Mouse (Mus musculus) spleen, adult 2 months (tissue): ENCODE data around the gene Farp1.

Experiments used
- CTCF ChIP-seq: fragments of 200-500 bp; IDR thresholded peaks from 2 replicates; pipeline ENCODE4 v1.5.1; 2011; ENCODE audit warnings: mild to moderate bottlenecking, inconsistent platforms; ENCODE audit not compliant: insufficient read depth, insufficient read length, insufficient replicate concordance; ENCODE audit errors: extremely low read depth
- POLR2A ChIP-seq: fragments of 200-500 bp; IDR thresholded peaks from 2 replicates; pipeline ENCODE4 v1.6.1; 2011; ENCODE audit warnings: low read depth, low read length, inconsistent platforms

DNA sequence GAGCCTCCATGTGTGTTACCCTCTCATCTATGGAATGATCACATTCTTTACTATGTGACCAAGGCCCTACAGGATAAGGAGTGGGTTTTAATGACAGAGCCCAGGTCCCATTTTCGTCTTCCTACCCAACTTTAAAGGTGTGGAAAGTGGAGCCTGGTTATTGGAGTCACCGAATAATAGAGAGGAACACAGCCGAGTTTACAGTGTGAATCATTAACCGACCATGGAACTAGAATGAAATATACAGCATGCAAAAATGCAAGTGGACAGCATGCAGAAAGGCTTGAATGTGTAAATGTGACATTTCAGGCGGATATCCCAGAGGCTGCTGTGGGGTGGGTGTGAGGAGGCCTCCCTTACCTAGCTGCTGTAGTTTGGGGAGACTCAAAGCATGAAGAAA, 66.5 kb downstream of the Farp1 start:
- TF ChIP-seq POLR2A = no peak
- no peak for TF ChIP-seq CTCF
